Mouse (Mus musculus): ENCODE data around the gene Tap1.

The Tap1 gene

DNA sequence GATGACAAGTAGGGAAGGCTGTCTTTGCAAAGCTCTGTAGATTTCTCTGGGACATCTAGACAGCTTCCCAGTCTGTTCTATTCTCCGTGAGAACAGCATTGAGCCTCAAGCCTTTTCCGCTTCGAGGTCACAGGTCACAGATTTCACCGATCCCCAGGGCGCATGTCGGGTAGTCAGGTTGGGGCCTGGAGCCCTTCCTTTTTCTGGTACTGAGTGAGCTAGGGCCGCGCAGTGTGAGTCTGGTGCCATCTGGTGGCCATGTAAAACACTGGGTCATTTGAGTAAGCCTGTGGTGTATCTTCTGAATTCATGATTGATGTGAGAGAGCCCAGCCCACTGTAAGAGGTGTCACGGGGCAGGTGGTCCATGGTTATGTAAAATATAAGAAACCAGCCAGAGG is 47.6 kb downstream of the Tap1 start:
- DNase-seq (ENCODE audit: low spot score): peak; percentile 59

DNA sequence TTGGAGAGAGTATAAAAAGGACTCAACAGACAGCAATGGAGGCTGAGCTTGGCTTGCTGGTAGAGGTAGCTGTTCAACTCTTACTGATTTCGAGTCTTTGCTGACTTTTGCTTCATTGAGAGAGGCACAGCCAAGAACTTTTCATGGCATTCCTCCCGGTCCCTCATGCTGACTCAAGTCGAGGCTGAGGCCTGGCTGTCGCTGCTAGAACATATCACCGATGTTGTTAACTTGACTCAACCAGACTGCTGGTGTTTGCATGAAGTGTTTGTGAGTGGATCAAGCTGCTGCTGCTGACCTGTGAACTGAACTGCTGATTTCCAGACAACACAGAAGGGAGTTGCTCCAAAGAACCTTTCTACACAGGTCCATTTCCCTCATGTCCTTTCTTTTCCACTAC is 49.3 kb downstream of the Tap1 start:
- no peak for DNase-seq (ENCODE audit: low spot score)

DNA sequence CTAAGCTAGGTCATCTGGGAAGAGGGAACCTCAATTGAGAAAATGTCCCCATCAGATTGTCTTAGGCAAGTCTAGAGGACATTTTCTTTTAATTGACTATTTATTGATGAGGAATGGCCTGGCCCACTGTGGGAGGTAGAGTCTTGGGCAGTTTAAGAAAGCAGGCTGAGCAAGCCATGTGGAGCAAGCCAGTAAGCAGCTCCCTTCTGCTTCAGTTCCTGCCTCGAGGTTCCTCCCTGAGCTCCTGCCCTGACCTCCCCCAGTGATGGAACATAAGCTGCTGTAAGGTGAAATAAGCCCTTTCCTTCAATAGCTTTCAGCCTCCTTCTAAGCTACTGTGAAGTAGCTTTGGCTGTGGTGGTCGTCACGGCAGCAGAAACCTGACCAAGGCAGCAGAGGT is 50.4 kb downstream of the Tap1 start:
- no peak for DNase-seq (ENCODE audit: low spot score)

DNA sequence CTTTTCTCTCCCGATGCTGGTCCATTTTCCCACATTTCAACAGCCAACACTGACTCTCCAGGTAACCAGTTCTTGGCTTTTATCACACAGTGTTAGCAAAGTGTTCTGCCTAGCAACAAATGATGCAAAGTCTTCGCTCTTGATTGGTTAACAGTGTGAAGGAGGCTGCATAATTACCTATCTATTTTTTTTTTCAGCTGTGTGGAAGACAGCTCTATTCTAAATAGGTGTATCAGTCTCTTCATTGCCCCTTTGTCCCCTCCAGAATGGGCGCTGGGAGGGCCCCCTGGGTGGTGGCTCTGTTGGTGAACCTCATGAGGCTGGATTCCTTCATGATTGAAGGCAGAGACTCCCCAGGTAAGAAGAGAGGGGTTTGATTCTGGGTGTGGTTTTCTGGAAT is 51.4 kb downstream of the Tap1 start, which contains the start of gene H2-Ob:
TSS of gene H2-Ob (plus strand) at position 198 of the 400 bp plus-strand sequence.
- DNase-seq (ENCODE audit: low spot score): no peak

DNA sequence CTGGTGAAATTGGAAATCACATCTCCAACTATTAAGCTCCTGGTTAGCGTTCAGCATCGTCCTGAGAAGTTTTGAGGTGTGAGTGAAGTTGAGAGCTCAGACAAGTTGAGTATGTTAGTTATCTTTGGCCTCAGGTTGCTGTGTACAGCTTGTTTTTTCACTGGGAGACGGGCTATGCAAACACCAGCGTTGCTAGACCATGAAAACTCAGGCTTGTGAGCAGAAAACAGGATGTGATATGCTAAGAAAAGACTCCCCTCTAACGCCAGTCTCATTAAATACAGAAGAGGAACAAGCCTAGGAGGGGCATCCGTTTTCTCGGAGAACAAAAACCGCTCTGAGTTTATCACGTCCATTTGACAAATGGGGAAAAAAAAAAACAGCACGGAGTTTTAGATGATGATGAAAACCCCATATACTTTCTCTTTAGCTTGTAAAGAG is 52.3 kb downstream of the Tap1 start:
- DNase-seq (ENCODE audit: low spot score): no peak

DNA sequence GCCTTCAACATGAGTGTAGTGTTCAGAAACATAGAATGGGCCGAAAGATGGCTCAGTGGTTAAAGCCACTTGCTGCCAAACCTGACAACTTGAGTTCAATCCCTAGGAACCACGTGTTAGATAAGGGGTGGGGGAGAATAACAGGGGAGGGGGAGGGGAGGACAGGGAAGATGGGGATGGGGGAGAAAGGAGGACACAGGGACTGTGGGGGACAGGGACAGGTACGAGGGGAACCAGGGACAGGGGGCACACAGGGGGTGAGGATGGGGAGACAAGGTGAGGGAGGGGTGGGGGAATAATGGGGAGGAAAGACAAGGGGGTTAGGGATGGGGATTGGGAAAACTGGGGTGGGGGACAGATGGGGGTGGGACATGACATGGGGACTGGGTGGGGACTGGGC is 53.0 kb downstream of the Tap1 start:
- no peak for DNase-seq (ENCODE audit: low spot score)

DNA sequence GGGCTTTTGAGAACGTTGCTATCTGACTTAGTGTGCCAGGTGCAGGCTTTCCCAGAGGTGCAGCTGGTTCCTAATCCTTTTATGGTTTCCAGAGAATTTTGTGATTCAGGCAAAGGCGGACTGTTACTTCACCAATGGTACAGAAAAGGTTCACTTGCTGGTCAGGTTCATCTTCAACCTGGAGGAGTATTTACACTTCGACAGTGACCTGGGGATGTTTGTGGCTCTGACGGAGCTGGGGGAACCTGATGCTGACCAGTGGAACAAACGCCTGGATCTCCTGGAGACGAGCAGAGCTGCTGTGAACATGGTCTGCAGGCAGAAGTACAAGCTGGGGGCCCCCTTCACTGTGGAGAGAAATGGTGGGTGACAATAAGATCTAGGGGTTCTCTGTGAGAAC is 53.6 kb downstream of the Tap1 start:
- no peak for DNase-seq (ENCODE audit: low spot score)

DNA sequence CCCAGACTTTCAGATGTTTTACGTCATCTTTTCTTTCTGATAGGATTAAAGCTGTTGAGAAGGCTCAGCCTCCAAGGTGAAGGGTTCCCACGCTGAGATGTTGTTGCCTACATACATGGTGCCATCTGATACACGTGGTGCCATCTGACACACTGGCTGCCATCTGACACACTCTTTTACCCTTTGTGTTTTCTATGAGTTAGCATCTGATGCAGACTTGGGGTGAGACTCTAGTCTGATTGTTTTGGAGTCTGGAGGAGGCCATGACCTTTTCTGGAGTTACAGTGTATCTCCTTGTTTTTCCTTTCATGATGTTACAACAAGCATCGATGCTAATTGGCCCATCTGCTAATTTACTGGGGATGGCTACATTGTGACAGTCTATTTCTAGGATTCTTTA is 57.3 kb downstream of the Tap1 start:
- no peak for DNase-seq (ENCODE audit: low spot score)
